Mouse (Mus musculus) spleen, postnatal 36 days (tissue): ENCODE data around the gene Otogl.

Experiments used
- DNase-seq, 2 experiments: peaks; one replicate each; pipeline ENCODE4 v3.0.0; 2022; ENCODE audit warnings: low spot score in 2 of 2, mixed read lengths in 1 of 2

Gene Otogl

GRCm38 (mm10) chr10:107912084-107912573 lies at the start of gene Otogl:
Otogl (minus strand) TSS chr10:107912134.
- DNase-seq = no peak

GRCm38 (mm10) chr10:107956588-107956987 lies 44.7 kb upstream of the Otogl start:
- DNase-seq = no peak

DNA sequence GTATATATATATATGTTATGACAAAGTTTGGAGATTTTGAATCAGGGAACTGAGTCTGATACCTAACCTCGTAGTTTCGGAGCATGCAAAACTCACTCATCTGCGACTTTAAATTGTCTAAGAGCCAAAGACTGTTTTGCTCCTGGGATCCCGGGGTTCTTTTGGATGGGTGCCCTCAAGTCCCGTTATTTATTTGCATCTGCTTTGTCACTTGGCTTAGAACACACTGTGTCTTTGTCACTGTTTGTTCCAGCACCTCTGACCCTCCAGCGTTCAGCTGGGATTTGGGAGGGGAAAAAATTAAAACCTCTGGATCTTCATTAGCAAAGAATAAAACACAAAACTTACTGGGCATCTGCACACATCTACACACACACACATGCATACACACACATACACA lies 42.5 kb upstream of the Otogl start:
- DNase-seq = no peak

DNA sequence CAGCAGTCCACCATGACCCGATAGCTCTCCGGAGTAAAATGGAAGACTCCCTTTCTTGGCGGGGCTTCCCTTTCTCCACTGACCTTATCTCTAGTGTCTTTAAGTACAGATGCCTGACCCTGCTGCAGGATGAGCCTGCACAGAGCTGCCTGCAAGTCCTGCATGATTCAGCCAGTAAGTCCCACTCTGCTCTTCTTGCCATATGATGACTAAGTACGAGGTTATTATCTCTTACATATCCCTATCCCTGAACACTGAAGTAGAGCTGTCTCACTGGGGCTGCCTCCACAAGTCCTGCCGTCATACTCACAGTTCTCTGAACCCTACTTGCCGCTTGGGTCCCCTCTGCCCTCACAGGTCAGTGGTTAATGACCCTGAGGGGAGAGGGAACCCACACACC lies 39.7 kb upstream of the Otogl start:
- DNase-seq = no peak

- no peak for DNase-seq
Observed at GRCm38 (mm10) chr10:107949945-107950344, 38.0 kb upstream of the Otogl start.

DNA sequence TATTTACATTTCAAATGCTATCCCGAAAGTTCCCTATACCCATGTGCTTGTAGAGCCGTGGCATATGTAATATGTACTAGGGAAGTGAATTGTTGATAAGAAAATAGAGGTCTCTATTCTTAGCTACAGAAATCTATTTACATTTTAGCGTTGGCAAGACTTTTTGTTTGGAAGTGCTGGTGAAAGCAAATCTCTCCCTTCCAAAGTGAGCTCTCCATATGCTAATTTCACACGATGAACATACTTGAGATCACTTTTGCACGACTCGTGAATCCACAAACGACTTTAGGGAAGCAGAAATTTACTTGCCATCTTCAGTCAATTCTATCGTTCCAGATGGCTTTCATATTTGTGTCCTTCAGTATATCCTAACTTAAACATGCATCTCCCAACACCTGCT lies 36.7 kb upstream of the Otogl start:
- DNase-seq = no peak

DNA sequence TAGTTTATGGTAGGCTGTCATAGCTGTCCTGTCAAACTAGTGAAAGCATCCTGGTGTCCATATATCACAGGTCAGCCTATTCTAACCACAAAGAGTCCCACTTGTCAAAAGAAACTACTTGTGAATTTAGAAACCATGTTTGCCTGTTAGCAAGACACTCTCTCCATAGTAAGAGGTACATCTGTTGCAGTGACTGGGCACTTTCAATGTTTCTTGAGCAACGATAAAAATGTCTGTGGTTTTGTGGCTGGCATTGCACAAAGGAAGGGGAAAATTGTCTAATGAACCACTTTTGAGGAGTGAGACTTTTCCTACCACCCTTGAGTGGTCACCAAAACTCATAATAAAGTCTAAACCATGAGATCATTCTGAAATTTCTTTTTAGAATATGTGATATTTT lies 36.1 kb upstream of the Otogl start:
- no peak for DNase-seq

DNA sequence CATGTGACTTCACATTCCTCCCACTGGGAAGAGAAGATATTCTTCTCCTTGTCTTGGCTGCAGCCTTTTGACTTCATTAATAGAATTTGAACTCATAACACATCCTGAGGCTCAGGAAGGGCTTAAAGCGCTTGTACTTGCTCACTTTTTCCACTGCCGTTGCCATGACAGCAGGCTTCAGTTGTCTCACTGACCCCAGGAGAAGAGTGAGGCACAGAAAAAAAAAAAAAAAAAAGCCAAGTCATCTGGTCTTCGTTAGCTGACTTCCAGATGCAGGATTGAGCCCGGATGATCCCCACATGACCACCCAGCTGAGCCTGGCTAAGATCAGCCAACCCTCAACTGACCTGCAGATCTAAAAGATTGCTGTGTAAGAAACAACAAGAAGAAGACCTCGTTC lies 34.4 kb upstream of the Otogl start:
- no peak for DNase-seq

DNA sequence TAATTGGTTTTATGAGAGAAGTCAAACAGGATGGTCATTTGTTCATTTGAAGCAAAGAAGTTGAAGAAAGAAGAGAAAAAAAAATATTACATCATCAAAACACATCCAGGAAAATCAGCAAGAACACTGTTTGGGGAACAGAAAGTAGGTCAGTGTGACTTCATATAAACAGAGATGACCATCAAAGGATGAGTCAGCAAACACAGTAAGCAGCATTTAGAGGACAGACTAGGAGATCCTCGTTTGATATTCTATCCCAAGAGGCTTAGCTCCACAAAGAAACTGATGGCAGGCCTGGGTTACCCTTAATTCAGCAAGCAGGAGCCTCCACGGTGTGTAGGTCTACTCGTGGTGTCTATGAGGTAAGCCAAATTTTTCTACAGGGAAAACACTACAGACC lies 31.9 kb upstream of the Otogl start:
- no peak for DNase-seq

GRCm38 (mm10) chr10:107941188-107941900 lies 29.4 kb upstream of the Otogl start:
- no peak for DNase-seq

DNA sequence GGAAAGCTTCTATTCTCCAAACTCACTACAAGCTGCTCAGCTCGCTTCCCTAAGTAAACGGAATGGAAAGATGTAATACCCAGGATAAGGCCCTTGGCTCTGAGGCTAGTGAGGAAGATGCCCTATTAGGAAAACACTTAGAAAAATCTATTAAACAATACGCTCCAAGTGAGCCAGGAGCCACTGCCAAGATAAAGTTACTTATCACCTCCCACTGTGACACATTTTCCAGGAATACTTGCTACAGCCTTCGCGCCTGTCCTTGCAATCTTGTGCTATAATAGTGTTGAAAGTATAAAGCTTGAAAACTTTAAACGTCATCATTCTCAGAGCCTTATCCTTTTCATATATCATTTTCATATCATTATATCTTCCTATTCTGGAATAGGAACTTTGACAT lies 28.4 kb upstream of the Otogl start:
- no peak for DNase-seq

DNA sequence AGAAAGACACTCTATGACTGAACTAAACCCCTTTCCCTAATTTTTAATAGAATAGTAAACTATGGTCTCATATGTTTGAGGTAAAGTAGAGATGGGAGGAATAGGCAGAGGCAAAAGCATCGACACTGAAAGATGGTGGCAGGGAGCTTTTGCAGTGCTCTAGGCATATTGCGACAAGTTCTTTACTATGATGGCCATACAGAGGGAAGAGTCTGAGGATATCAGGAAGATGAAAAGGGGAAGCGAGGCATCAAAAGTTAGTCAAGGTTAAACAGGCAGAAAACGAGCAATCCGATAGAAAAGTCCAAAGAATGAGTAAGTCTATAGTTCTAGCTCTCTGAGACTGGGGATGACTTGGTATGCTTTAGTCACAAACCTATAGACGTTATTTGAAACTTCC lies 27.9 kb upstream of the Otogl start:
- DNase-seq = no peak

DNA sequence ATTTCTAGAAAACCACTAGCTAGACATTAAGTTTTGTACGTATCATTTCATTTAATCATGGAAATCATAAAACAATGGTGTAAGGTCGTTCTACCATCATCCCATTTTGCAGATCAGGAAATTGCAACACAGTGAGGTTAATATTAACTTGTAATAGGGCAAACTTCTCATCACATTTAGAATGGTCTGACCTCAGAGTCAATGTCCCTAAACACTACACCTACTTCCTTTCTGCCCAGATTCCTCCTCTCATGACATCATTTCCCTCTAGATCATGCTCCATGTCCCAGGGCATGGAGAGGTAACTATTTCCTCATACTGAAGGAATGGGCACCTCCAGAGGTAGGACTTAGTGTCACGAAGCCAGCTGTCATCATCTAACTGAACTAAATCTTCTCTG lies 22.1 kb upstream of the Otogl start:
- no peak for DNase-seq

DNA sequence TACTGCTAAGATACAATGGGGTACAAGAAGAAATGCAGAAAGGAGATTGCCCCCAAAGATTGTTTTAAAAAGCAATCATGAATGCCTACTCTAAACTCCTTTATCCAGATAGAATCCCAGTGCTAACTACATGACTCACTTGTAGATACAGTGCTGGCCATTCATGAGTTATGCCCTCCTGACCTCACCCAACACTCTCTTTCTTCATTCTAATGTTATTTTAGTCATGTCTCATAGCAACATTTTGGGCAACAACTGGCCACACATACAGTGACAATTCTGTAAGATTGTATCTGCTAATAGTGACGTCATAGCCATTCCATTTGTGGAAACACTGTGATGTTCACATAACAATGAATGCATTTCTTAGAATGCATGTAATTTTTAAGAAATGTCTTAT lies 21.6 kb upstream of the Otogl start:
- DNase-seq = no peak

DNA sequence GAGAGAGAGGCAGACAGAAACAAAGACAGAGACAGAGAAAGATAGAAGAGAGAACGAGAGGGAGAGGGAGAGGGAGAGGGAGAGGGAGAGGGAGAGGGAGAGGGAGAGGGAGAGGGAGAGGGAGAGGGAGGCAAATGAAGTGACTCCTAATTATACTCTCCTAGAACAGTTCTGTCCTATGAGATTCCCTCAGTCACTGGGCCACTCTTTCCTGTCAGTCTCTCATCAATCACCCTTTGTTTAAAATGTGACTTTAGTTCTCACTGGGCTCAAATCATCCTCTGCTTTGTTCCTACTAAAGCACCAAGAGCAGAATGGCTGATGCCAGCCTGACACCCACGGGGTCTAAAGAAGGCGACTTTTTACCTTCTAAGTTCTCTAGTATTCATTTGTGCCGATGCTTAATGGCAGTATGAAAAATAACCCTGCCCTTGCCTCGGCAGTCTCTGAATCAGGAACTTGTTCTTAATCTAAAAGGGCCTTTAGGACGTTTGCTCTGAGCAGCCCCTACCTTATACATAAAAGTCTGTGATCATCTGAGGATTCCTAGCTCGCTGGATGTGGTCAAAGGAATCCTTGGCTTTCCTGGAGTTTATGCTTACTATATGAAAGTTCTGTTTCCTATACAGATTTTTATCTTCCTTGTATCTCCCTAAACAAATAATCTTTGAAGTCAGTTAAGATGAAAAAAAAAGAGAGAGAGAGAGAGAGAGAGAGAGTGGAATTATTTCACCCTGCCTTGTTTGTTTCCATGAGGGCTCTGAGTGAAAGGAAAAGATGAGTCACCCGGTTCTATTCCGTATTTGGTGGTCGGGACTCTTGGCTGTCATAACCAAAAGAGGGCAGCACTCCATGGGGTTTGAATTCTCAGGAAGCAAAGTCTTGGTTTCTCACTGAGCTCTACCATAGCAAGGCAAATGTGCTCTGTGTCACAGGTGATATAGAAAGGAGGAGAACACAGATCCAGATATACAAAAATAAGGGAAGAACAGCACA lies 20.2 kb upstream of the Otogl start:
- peak; percentile 17 to 27 for DNase-seq

GRCm38 (mm10) chr10:107930471-107931021 lies 18.6 kb upstream of the Otogl start:
- no peak for DNase-seq

DNA sequence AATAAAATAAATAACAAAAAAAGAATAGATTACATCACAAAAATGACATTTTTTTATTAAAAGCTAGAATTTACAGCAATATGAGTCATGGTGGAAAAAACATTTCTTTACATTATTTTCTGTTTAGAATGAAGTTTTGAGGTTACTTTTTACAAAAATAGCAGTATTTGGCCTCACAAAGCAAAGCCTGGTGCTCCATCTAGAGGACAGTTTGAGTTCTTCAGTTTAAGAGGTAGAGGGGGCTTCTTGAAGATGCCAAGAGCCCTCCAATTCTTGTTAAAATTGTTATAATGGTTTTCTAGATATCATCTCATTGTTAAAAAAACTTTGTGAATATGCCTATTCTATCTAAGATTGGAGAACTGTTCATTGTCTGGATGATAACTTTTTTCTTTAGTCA lies 13.4 kb upstream of the Otogl start:
- no peak for DNase-seq

DNA sequence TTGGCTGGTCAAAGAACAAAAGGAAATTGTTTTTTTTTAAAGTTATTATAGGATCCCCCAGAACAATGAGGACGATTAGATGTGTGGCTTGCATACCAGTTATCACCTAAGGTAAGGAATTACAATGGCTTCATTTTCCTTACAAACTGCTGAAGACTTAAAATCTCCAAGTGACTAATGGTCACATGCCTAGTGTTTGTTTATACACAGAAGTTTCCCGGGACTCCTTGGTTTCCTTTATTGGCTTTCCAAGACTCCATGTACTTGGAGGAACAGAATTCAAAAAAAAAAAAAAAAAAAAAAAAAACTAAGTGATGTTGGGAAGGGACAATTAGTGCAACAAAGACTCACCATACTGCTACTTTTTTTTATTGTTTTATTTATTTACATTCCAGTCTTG lies 11.9 kb upstream of the Otogl start:
- no peak for DNase-seq

DNA sequence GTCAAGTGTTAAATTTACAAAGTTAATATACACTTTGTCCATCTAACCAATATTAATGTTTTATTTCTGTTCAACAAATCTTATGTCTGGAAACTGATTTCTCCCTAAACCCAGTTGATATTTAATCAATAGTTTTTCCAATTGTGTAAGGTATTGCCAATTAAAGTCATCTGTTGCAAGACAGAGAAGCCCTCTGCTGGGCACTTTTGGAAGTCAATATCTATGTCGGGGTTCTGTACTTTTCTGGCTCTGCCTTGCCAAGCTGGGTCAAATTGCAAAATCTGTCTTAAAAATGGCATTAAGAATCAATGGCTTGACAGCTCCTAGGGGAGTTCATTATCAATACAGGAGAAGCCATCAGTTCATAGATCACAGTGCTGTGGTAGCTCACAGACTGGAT lies 10.8 kb upstream of the Otogl start:
- no peak for DNase-seq

DNA sequence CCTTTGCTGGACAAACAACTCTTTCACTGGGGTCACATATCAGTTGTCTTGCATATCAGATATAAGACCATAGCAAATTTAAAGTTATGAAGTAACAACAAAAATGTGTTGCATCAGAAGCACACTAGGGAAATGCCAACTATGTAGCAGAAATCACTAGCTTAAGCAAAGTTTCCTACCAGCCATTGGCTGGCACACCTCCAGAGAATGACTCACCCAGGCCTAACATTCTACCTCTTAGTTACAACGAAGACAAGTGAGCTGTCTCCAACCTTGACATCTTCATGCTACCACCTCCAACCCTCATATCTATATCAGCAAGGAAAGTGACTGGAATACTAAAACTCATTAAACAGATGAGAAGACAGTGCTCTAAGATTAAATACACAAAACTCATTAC lies 9.6 kb upstream of the Otogl start:
- no peak for DNase-seq

GRCm38 (mm10) chr10:107921134-107921533 lies 9.2 kb upstream of the Otogl start:
- DNase-seq = no peak

- DNase-seq = no peak
Observed at GRCm38 (mm10) chr10:107913013-107913412, 1.1 kb upstream of the Otogl start.

DNA sequence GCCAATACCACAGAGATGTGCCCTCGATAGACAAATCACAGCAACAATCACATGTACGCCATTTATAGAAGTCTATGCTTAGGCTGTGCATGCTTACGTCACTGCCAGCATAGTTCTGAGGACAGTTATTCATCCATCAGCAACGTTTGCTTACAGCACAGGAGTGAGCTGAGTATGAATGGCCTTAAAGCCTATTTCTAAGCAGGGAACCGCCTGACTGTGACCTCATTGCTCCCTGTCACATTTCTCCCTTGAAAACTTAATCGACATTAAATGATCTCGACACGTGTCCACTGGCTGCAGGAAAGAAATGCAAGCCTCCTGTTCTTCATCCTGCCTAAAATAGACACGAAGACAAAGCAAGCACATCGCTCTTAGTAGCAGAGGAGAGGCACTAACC lies 5.5 kb downstream of the Otogl start:
- DNase-seq = no peak
